Mouse (Mus musculus) forebrain, embryonic 16.5 days (tissue): ENCODE results near the gene Pnrc2. TPM values are rescaled to one million over a fixed set of nuclear protein-coding genes. Genes with fewer than 3 reads are reported as not detected.
A peak's percentile ranks its signal among the peaks of the same experiment; 100 is the strongest.

Experiments
- ATAC-seq: fragments of 200-750 bp; cut with Nextera tagmentation; 2 replicates; pipeline ENCODE4 v1.8.0; 2017; ENCODE audit warnings: mild to moderate bottlenecking, moderate library complexity
- H3K27ac ChIP-seq: fragments of 300-500 bp; sonication (generic); 2 replicates; pipeline ENCODE4 v1.5.1; 2014; ENCODE audit warnings: low read length, control low read depth
- H3K27me3 ChIP-seq: fragments of 300-500 bp; sonication (generic); replicated peaks from 2 replicates; pipeline ENCODE4 v1.6.1; 2014; ENCODE audit warnings: low read length; ENCODE audit not compliant: control insufficient read depth, insufficient read depth
- H3K36me3 ChIP-seq: fragments of 300-500 bp; sonication (generic); 2 replicates; pipeline ENCODE4 v1.6.1; 2014; ENCODE audit not compliant: control insufficient read depth, insufficient read depth
- H3K4me1 ChIP-seq: fragments of 300-500 bp; sonication (generic); replicated peaks from 2 replicates; pipeline ENCODE4 v1.6.1; 2014; ENCODE audit warnings: low read length; ENCODE audit not compliant: control insufficient read depth, insufficient read depth
- H3K4me2 ChIP-seq: fragments of 300-500 bp; sonication (generic); 2 replicates; pipeline ENCODE4 v1.6.1; 2014; ENCODE audit warnings: mild to moderate bottlenecking, low read length, control low read depth
- H3K4me3 ChIP-seq: fragments of 300-500 bp; sonication (generic); replicated peaks from 2 replicates; pipeline ENCODE4 v1.5.1; 2014; ENCODE audit warnings: mild to moderate bottlenecking, low read length, control low read depth
- H3K9ac ChIP-seq: fragments of 300-500 bp; sonication (generic); replicated peaks from 2 replicates; pipeline ENCODE4 v1.6.1; 2014; ENCODE audit warnings: low read depth, low read length, control low read depth
- H3K9me3 ChIP-seq: fragments of 300-500 bp; sonication (generic); 2 replicates; pipeline ENCODE4 v1.6.1; 2016; ENCODE audit warnings: low read length; ENCODE audit not compliant: control insufficient read depth
- WGBS: fragments of 180-500 bp; shearing (Covaris S2); extraction: QIAGEN DNeasy Blood & Tissue Kit; methylation state at CpG from one replicate; pipeline ENCODE4 v1.1.7; 2014; 5-methylcytosine and 5-hydroxymethylcytosine counted together
- polyA plus RNA-seq: library from polyadenylated mRNA; unstranded; fragments of >200 nt; fragmentation: Nextera tagmentation; extraction: Ambion mirVana; gene quantifications from 2 replicates; pipeline ENCODE4 v1.2.1, GENCODE M21; 2015

Gene Pnrc2
- polyA plus RNA-seq, 1 experiment from 2014 or later: 120 TPM

GRCm38 (mm10) chr4:135884531-135884930, 10.9 kb upstream of the Pnrc2 start:
- Histone ChIP-seq H3K27ac (no peak overlapping the region), H3K27me3 (no peaks in the 10 kb centered on the region), H3K9me3 (no peaks in the 10 kb centered on the region), H3K4me3 (no peak overlapping the region), H3K4me2 (no peak overlapping the region), H3K9ac (no peak overlapping the region), H3K4me1 (no peaks in the 10 kb centered on the region), H3K36me3 (no peaks in the 10 kb centered on the region)
- WGBS: 54% methylated on average over 6 of the region's 6 CpGs
- no peak for ATAC-seq

GRCm38 (mm10) chr4:135883881-135884516, 10.3 kb upstream of the Pnrc2 start:
- Histone ChIP-seq H3K36me3 (no peaks in the 10 kb centered on the region), H3K4me1 (no peaks in the 10 kb centered on the region), H3K9ac (no peak overlapping the region), H3K9me3 (no peaks in the 10 kb centered on the region), H3K27ac (no peak overlapping the region), H3K27me3 (no peaks in the 10 kb centered on the region), H3K4me3 (no peak overlapping the region), H3K4me2 (no peak overlapping the region)
- ATAC-seq: no peak
- WGBS: 71% methylated on average over 7 of the region's 7 CpGs

- H3K4me3 ChIP-seq: no peak overlapping the region
- no peak overlapping the region for H3K4me2 ChIP-seq
- 52% methylated on average over 10 of the region's 10 CpGs for WGBS
Observed at GRCm38 (mm10) chr4:135883401-135883851, 9.8 kb upstream of the Pnrc2 start.

DNA sequence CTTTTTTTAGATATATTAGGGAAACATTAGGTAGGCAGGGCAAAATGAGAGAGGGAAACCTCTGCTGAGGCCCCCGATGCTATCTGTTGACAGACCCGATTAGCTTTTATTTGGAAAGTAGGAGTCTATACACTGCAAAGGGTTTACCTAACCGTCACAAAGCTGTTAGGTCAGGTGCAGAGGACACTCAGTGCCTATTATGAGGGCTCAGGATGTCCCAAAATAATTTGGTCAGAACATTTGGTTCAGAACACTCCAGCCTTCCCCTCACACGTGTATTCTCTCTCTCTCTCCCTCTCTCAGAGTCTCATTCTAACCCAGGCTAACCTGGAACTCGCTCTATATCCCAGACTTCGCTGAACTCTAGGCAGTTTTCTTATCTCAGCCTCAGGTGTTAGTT, 8.4 kb upstream of the Pnrc2 start:
- no peak overlapping the region for H3K9ac ChIP-seq
- H3K4me1 ChIP-seq: no peaks in the 10 kb centered on the region; the same call in 1 of the 2 replicates
- H3K4me3 ChIP-seq: no peak overlapping the region
- H3K9me3 ChIP-seq: no peaks in the 10 kb centered on the region
- no peak overlapping the region for H3K27ac ChIP-seq
- WGBS: 82% methylated on average over 6 of the region's 6 CpGs
- no peak overlapping the region for H3K4me2 ChIP-seq
- ATAC-seq: no peak
- no peaks in the 10 kb centered on the region for H3K36me3 ChIP-seq
- no peaks in the 10 kb centered on the region for H3K27me3 ChIP-seq

More at GRCm38 (mm10) chr4:135883401-135883851, 9.8 kb upstream of the Pnrc2 start:
- H3K27me3 ChIP-seq: no peaks in the 10 kb centered on the region
- no peaks in the 10 kb centered on the region for H3K36me3 ChIP-seq
- ATAC-seq: no peak
- no peaks in the 10 kb centered on the region for H3K4me1 ChIP-seq
- H3K9ac ChIP-seq: no peak overlapping the region
- no peak overlapping the region for H3K27ac ChIP-seq
- H3K9me3 ChIP-seq: no peaks in the 10 kb centered on the region

DNA sequence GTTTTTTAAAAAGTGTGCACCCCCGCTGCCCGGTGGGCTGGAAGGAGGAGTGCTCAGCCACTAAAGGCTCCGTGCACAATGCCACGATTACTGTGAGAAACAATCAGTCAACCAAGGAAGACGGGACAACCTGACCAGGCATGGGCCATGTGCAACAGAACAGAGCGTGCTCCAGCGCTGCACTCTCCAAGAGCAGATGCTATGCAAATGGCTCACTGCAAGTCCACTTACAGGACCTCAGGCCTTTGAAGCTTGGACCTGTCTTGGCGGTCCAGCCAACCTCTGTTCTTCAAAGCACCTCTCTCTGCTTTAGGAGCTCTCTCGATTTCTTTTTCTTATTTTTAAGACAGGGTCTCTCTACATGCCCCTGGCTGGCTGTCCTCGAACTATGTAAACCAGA, 6.9 kb upstream of the Pnrc2 start:
- H3K4me1 ChIP-seq: peaks cover 14% of the 10 kb centered on the region
- WGBS: 84% methylated on average over 10 of the region's 10 CpGs
- no peak overlapping the region for H3K9ac ChIP-seq
- no peaks in the 10 kb centered on the region for H3K36me3 ChIP-seq
- H3K4me3 ChIP-seq: no peak overlapping the region
- H3K27ac ChIP-seq: no peak overlapping the region
- ATAC-seq: no peak
- H3K27me3 ChIP-seq: no peaks in the 10 kb centered on the region
- no peak overlapping the region for H3K4me2 ChIP-seq
- no peaks in the 10 kb centered on the region for H3K9me3 ChIP-seq

- no peak overlapping the region for H3K4me2 ChIP-seq
- no peak overlapping the region for H3K27ac ChIP-seq
- ATAC-seq: no peak
- no peaks in the 10 kb centered on the region for H3K36me3 ChIP-seq
- WGBS: 91% methylated on average over 6 of the region's 6 CpGs
- no peaks in the 10 kb centered on the region for H3K9me3 ChIP-seq
- H3K27me3 ChIP-seq: no peaks in the 10 kb centered on the region
- no peak overlapping the region for H3K9ac ChIP-seq
- H3K4me1 ChIP-seq: peaks cover 16% of the 10 kb centered on the region
- H3K4me3 ChIP-seq: no peak overlapping the region
Observed at GRCm38 (mm10) chr4:135880018-135880417, 6.4 kb upstream of the Pnrc2 start.

GRCm38 (mm10) chr4:135879021-135879420, 5.4 kb upstream of the Pnrc2 start:
- peaks cover 22% of the 10 kb centered on the region for H3K4me1 ChIP-seq
- no peak overlapping the region for H3K9ac ChIP-seq
- no peaks in the 10 kb centered on the region for H3K9me3 ChIP-seq
- no peaks in the 10 kb centered on the region for H3K27me3 ChIP-seq
- no peak for ATAC-seq
- H3K4me2 ChIP-seq: no peak overlapping the region
- no peak overlapping the region for H3K4me3 ChIP-seq
- WGBS: 78% methylated on average over 6 of the region's 6 CpGs
- no peak overlapping the region for H3K27ac ChIP-seq
- no peaks in the 10 kb centered on the region for H3K36me3 ChIP-seq

DNA sequence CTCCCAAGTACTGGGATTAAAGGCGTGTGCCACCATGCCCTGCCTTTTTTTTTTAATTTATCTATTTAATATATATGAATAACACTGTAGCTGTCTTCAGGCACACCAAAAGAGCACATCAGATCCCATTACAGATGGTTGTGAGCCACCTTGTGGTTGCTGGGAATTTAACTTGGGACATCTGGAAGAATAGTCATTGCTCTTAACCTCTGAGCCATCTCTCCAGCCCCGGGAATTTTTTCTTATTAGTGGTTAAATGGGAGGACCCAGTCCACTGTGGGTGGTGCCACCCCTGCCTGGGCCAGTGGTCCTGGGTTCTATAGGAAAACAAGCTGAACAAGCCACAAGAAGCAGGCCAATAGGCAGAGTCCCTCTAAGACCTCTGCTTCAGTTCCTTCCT, 4.1 kb upstream of the Pnrc2 start:
- H3K36me3 ChIP-seq: no peaks in the 10 kb centered on the region
- no peak for ATAC-seq
- H3K27ac ChIP-seq: no peak overlapping the region
- H3K9ac ChIP-seq: no peak overlapping the region
- no peak overlapping the region for H3K4me3 ChIP-seq
- no peak overlapping the region for H3K4me2 ChIP-seq
- H3K9me3 ChIP-seq: no peaks in the 10 kb centered on the region
- WGBS: 70% methylated on average over 2 of the region's 2 CpGs
- H3K4me1 ChIP-seq: peaks cover 24% of the 10 kb centered on the region
- H3K27me3 ChIP-seq: no peaks in the 10 kb centered on the region

- Histone ChIP-seq H3K27me3 (no peaks in the 10 kb centered on the region), H3K36me3 (peaks cover 3% of the 10 kb centered on the region; the same call in 1 of the 2 replicates), H3K9ac (peak overlapping the region; percentile 46), H3K27ac (0 out of 2 replicates have a peak overlapping the region, but pooled peaks have one; percentile 14), H3K4me3 (peak overlapping the region; percentile 20), H3K9me3 (no peaks in the 10 kb centered on the region), H3K4me1 (peaks cover 33% of the 10 kb centered on the region), H3K4me2 (peak overlapping the region; percentile 47)
- ATAC-seq: no peak
- under 1% methylated on average over 16 of the region's 16 CpGs for WGBS
Observed at GRCm38 (mm10) chr4:135876583-135877020, 3.0 kb upstream of the Pnrc2 start.
